Mouse (Mus musculus) olfactory bulb, adult 2 months (tissue): ENCODE measurements around the gene Vmn1r118.
"Not testable (repeated sequence)": the region's sequence is repeated elsewhere in the genome, so short reads cannot be mapped to it uniquely, and the experiment has no call there.

Experiments
- CTCF ChIP-seq: fragments of 200-500 bp; IDR thresholded peaks from 2 replicates; pipeline ENCODE4 v1.5.1; 2012; ENCODE audit warnings: low read depth, mild to moderate bottlenecking, low read length, moderate library complexity; ENCODE audit not compliant: insufficient read depth
- POLR2A ChIP-seq: fragments of 200-500 bp; IDR thresholded peaks from 2 replicates; pipeline ENCODE4 v1.6.1; 2012; ENCODE audit warnings: mild to moderate bottlenecking, low read depth, low read length, moderate library complexity; ENCODE audit not compliant: insufficient read depth

GRCm38 (mm10) chr7:20884021-20884420 lies 28.1 kb downstream of the Vmn1r118 start, which contains the start of gene Vmn1r117:
- TF ChIP-seq CTCF, POLR2A: not testable (repeated sequence)
